ENCODE assay signal across 14 mouse cellular contexts in genomic region chr3:92024541-92024940, GRCm38 (mm10). TPM values are rescaled to one million over a fixed set of nuclear protein-coding genes. Genes with fewer than 3 reads are reported as not detected.
A peak's percentile ranks its signal among the peaks of the same experiment; 100 is the strongest.
DNase-seq lines count a peak whose midpoint lies in the region; ATAC-seq and TF ChIP-seq lines count a peak whose summit lies in the region.
"Not testable (repeated sequence)": the region's sequence is repeated elsewhere in the genome, so short reads cannot be mapped to it uniquely, and the experiment has no call there.
"Had no signal": no experiment of that assay in that cellular context is flagged by ENCODE, and none has a peak within 500 bp of the region (broad histone marks: within the 10 kb centered on the region; RNA-seq: fewer than 3 reads in every experiment).

No protein-coding gene starts in this region.

- H3K4me1 ChIP-seq in E14TG2a.4 (replicated peaks; ENCODE audit: low read depth, low read length); embryonic facial prominence, embryonic 14.5 days (ENCODE audit: control insufficient read depth, insufficient read depth, low read length); heart, embryonic 12.5 days (replicated peaks); hindbrain, embryonic 13.5 days (replicated peaks); kidney, embryonic 15.5 days; midbrain, embryonic 10.5 days; neural tube, embryonic 13.5 days (replicated peaks): not testable (repeated sequence)

- not testable (repeated sequence) for H3K36me3 ChIP-seq in E14TG2a.4 (ENCODE audit: insufficient read depth, low read length); embryonic facial prominence, embryonic 14.5 days (ENCODE audit: control insufficient read depth, insufficient read depth, low read length); heart, embryonic 12.5 days; hindbrain, embryonic 13.5 days; kidney, embryonic 15.5 days; midbrain, embryonic 10.5 days; neural tube, embryonic 13.5 days

- not testable (repeated sequence) for TF ChIP-seq CTCF in E14TG2a.4 (conservative IDR thresholded peaks at IDR 0.05; ENCODE audit: low read length)

- peak overlapping the region; percentile 12; the same call in 1 of the 2 replicates for H3K4me2 ChIP-seq in embryonic facial prominence, embryonic 14.5 days (ENCODE audit: low read depth, low read length)
- H3K4me2 ChIP-seq in heart, embryonic 12.5 days, result peak overlapping the region; percentile 54
- H3K4me2 ChIP-seq in hindbrain, embryonic 13.5 days, result peak overlapping the region; percentile 35
- H3K4me2 ChIP-seq in kidney, embryonic 15.5 days, result peak overlapping the region; percentile 29; the same call in 1 of the 2 replicates
- H3K4me2 ChIP-seq in neural tube, embryonic 13.5 days, result peak overlapping the region; percentile 33

- H3K4me3 ChIP-seq in E14TG2a.4 (replicated peaks; ENCODE audit: low read length), result peak overlapping the region; percentile 50
- H3K4me3 ChIP-seq in embryonic facial prominence, embryonic 14.5 days (ENCODE audit: low read depth, low read length); heart, embryonic 12.5 days; kidney, embryonic 15.5 days (replicated peaks); neural tube, embryonic 13.5 days: not testable (repeated sequence)
- H3K4me3 ChIP-seq in hindbrain, embryonic 13.5 days, result peak overlapping the region; percentile 8; the same call in 1 of the 2 replicates
- peak overlapping the region; percentile 14; the same call in 1 of the 2 replicates for H3K4me3 ChIP-seq in midbrain, embryonic 10.5 days

- not testable (repeated sequence) for H3K9me3 ChIP-seq in E14TG2a.4 (ENCODE audit: low read length); embryonic facial prominence, embryonic 14.5 days (ENCODE audit: control insufficient read depth, low read length); heart, embryonic 12.5 days (replicated peaks); hindbrain, embryonic 13.5 days; kidney, embryonic 15.5 days (replicated peaks); midbrain, embryonic 10.5 days (replicated peaks); neural tube, embryonic 13.5 days

- H3K27ac ChIP-seq in embryonic facial prominence, embryonic 14.5 days (replicated peaks; ENCODE audit: low read depth, low read length); heart, embryonic 12.5 days (ENCODE audit: poor library complexity, severe bottlenecking); hindbrain, embryonic 13.5 days; kidney, embryonic 15.5 days; midbrain, embryonic 10.5 days (replicated peaks); neural tube, embryonic 13.5 days (replicated peaks): not testable (repeated sequence)

- H3K27me3 ChIP-seq in E14TG2a.4 (ENCODE audit: insufficient read depth, low read length); embryonic facial prominence, embryonic 14.5 days (replicated peaks; ENCODE audit: control insufficient read depth, insufficient read depth, low read length); heart, embryonic 12.5 days (replicated peaks); hindbrain, embryonic 13.5 days; kidney, embryonic 15.5 days; midbrain, embryonic 10.5 days (ENCODE audit: low read depth, poor library complexity, severe bottlenecking); neural tube, embryonic 13.5 days: not testable (repeated sequence)

- WGBS in embryonic facial prominence, embryonic 14.5 days, result 54% methylated on average over 24 of the region's 24 CpGs
- WGBS in heart, embryonic 12.5 days, result 47% methylated on average over 24 of the region's 24 CpGs
- WGBS in hindbrain, embryonic 13.5 days, result 58% methylated on average over 24 of the region's 24 CpGs
- 64% methylated on average over 24 of the region's 24 CpGs for WGBS in kidney, embryonic 15.5 days
- WGBS in midbrain, embryonic 10.5 days, result 64% methylated on average over 24 of the region's 24 CpGs
- 53% methylated on average over 24 of the region's 24 CpGs for WGBS in neural tube, embryonic 13.5 days

- not testable (repeated sequence) for H3K9ac ChIP-seq in embryonic facial prominence, embryonic 14.5 days (ENCODE audit: low read depth, low read length); heart, embryonic 12.5 days; hindbrain, embryonic 13.5 days; kidney, embryonic 15.5 days; neural tube, embryonic 13.5 days

- ATAC-seq in embryonic facial prominence, embryonic 14.5 days (ENCODE audit: low read depth); heart, embryonic 12.5 days (ENCODE audit: insufficient number of reproducible peaks, low FRiP score); hindbrain, embryonic 13.5 days (ENCODE audit: low FRiP score); kidney, embryonic 15.5 days (replicated peaks; ENCODE audit: low FRiP score); neural tube, embryonic 13.5 days (ENCODE audit: low read depth): not testable (repeated sequence)

- peak; percentile 16 for DNase-seq in embryo, embryonic 10 days (ENCODE audit: low spot score)
- not testable (repeated sequence) for DNase-seq in embryonic facial prominence, embryonic 14.5 days (ENCODE audit: low spot score)
- DNase-seq in midbrain, embryonic 10.5 days (ENCODE audit: low spot score), result peak; percentile 12

RNA-seq across cellular contexts. Expression of gene Pglyrp3, which starts 10.2 kb away (rescaled TPM):
- 1.00 and 1.4 TPM in 2 replicates for polyA plus RNA-seq in embryonic facial prominence, embryonic 14.5 days (2014; fragmentation: Nextera tagmentation; extraction: Ambion mirVana)
- not detected in 2 replicates for polyA plus RNA-seq in heart, embryonic 12.5 days (2016; fragmentation: Nextera tagmentation; extraction: Ambion mirVana)
- not detected in 2 replicates for polyA plus RNA-seq in hindbrain, embryonic 13.5 days (2015; fragmentation: Nextera tagmentation; extraction: Ambion mirVana)
- not detected in 2 replicates for polyA plus RNA-seq in kidney, embryonic 15.5 days (2015; fragmentation: Nextera tagmentation; extraction: Ambion mirVana)
- polyA plus RNA-seq in midbrain, embryonic 10.5 days (2016; fragmentation: Nextera tagmentation; extraction: Ambion mirVana), result not detected in 2 replicates
- not detected in 2 replicates for polyA plus RNA-seq in neural tube, embryonic 13.5 days (2015; fragmentation: Nextera tagmentation; extraction: Ambion mirVana)
- polyA plus RNA-seq: forebrain, postnatal 0 days; intestine, embryonic 14.5 days; kidney, embryonic 14.5 days; liver, embryonic 13.5 days; lung, embryonic 15.5 days; midbrain, embryonic 11.5 days had no signal

RNA-seq across cellular contexts. Expression of gene Lor, which starts 58.4 kb away (rescaled TPM):
- polyA plus RNA-seq in embryonic facial prominence, embryonic 14.5 days (2014; fragmentation: Nextera tagmentation; extraction: Ambion mirVana), result 3.0 and 21.3 TPM in 2 replicates
- polyA plus RNA-seq in heart, embryonic 12.5 days (2016; fragmentation: Nextera tagmentation; extraction: Ambion mirVana), result 0.86 and 1.1 TPM in 2 replicates
- 4.6 and 4.9 TPM in 2 replicates for polyA plus RNA-seq in hindbrain, embryonic 13.5 days (2015; fragmentation: Nextera tagmentation; extraction: Ambion mirVana)
- 0.97 and 4.2 TPM in 2 replicates for polyA plus RNA-seq in kidney, embryonic 15.5 days (2015; fragmentation: Nextera tagmentation; extraction: Ambion mirVana)
- polyA plus RNA-seq in midbrain, embryonic 10.5 days (2016; fragmentation: Nextera tagmentation; extraction: Ambion mirVana), result 0.46 and 0.77 TPM in 2 replicates
- 4.5 and 4.8 TPM in 2 replicates for polyA plus RNA-seq in neural tube, embryonic 13.5 days (2015; fragmentation: Nextera tagmentation; extraction: Ambion mirVana)
